Mouse (Mus musculus) heart, adult 18-20 months (tissue): Measurements from ENCODE around the gene Slc6a6. TPM values are rescaled to one million over a fixed set of nuclear protein-coding genes. Genes with fewer than 3 reads are reported as not detected.

ENCODE experiments used
- DNase-seq, 2 experiments: peaks; one replicate each; pipeline ENCODE4 v3.0.0; 2021 to 2022; ENCODE audit warnings: mixed read lengths in 1 of 2
- total RNA-seq, 2 experiments: library from RNA; stranded (reverse); gene quantifications; 2 replicates each; pipeline ENCODE4 v1.2.3; 2021

Slc6a6 gene
- total RNA-seq, 2 experiments from 2014 or later: 53.1 to 54.8 TPM

DNA sequence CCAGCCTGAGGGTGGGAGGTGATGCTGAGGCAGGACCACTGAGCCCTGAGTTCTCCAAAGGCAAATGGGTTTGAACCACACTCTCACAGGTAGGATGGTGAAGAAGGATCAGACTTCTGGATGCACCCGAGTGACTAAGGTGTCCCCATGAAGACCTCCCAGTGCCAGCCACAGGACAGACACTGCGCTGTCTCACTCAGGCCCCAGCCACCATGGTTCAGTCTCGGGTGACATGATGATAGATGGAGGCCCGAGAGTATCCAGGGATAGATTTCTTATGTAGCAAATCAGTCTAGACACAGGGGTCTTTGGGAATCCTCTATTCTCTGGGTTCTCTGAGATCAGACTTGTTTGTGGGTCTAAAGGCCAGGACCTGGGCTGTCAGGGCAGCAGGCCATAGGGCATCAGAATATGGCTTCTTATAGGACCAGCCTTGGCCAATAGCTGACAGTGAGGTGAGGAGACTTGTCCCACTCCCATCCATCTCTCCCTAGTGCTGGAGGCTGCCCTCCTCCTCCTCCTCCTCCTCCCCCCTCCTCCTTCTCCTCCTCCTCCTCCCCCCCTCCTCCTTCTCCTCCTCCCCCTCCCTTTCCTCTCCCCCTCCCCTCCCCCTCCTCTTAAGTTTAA, 36.8 kb downstream of the Slc6a6 start:
- no peak for DNase-seq

DNA sequence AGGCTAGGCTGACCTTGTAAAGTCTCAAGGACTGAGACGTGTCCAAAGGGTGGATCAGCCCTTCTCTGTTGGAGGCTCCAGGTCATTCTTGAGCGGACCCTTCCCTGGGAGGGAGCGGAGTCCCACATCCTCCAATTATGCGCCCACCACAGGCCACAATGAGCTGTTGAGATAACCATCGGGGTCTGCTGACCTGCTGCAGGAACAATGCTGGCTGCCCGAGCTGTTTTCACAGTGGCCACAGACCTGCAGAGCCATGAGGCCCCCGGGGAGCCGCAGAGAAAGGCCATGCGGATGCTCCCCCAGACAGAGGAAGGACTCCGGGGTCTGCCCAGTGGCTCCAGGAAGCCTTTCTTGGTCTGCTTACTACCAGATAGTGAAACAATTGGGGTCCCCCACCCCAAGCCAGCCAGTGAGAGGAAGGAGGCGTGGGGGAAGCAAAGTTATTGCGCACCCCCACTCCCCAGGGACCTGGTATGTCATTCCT, 37.4 kb downstream of the Slc6a6 start:
- peak; percentile 62 to 89 for DNase-seq

DNA sequence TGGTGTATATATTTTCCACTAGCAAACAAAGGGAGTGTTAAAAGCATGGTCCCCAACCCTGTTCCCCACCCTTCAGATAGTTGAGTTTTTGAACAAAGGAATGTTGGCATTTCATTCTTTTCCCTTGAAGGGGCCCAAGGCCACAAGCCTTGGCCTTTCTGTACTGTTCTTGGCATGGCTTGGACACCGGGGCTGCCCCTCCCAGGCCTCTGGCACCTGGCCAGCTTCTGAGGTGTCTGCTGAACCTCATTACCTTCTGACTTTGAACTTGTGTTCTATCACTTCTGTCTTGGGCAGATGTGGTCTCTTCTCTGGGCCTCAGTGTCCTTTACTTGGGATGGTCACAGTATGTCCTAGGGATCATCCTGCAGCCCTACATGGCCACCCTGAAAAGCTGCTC, 43.5 kb downstream of the Slc6a6 start:
- DNase-seq: peak; percentile 46 to 60

GRCm38 (mm10) chr6:91728939-91729619, 45.2 kb downstream of the Slc6a6 start:
- DNase-seq: peak in 1 of 2 experiments; percentile 36

DNA sequence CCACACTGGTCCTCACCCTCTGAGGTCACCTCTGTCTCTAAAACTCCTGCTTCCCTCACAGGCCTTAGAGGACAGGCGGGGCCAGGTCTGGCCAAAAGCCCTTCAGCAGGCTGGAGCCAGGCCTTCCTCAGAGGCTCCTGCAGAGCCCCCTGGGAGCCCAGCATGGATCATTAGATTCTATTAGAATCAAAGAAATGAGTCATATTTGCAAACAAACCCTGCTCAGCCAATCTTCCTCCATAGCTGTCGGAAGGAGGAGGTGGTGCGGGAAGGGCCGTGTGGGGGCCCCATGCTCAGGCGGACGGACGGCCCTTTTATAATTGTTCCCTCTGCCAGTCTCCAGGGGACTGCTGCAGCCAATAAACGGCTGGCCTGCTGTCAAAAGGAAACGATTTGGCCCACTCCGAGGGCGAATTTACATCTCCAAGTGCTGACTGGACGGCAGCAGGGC, 45.8 kb downstream of the Slc6a6 start:
- DNase-seq: peak; percentile 91 to 95

GRCm38 (mm10) chr6:91732138-91732537, 48.3 kb downstream of the Slc6a6 start:
- DNase-seq: peak in 1 of 2 experiments; percentile 31

GRCm38 (mm10) chr6:91736471-91736870, 52.6 kb downstream of the Slc6a6 start:
- DNase-seq: peak; percentile 70 to 87

- peak in 1 of 2 experiments; percentile 30 for DNase-seq
Measured at GRCm38 (mm10) chr6:91737451-91737850, 53.6 kb downstream of the Slc6a6 start.

DNA sequence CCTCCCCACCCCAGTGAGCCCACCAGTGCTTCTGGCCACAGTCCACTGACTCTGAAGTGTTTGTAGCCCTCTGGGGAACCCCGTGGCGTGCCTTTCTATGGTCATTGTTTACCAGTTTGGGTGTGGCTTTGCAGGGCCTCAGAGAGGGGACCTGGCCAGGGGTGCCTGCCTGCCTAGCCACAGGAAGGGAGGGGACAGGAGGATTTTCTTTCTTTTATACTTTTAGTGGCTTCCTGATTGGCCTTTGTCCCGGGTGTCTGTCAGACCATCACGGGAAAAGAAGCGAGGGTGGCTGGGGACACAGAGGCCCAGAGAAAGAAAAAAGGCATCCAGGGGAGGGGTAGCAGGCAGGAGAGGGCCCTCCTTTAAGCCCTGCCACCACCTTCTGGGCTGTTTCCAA, 54.2 kb downstream of the Slc6a6 start:
- peak; percentile 54 to 81 for DNase-seq

- peak; percentile 61 to 82 for DNase-seq
Measured at GRCm38 (mm10) chr6:91741046-91741445, 57.2 kb downstream of the Slc6a6 start.

DNA sequence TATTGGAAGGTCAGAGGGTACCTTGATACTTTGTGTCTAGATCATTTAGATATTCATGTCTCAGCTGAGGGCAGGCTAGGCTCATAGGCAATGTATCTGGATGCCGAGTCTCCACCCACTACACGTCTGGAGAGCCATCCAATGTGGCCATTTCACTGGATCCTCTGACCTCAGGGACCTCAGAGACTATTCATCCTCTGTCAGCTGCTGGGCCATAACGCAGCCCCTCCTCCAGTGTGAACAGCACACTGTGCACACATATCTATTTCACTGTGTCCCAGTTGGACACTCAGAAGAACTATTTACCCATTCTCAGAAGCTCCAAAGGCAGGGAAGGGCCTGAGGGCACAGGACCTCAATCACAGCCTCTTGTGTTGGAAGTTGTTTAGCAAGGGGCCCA, 58.6 kb downstream of the Slc6a6 start:
- no peak for DNase-seq

DNA sequence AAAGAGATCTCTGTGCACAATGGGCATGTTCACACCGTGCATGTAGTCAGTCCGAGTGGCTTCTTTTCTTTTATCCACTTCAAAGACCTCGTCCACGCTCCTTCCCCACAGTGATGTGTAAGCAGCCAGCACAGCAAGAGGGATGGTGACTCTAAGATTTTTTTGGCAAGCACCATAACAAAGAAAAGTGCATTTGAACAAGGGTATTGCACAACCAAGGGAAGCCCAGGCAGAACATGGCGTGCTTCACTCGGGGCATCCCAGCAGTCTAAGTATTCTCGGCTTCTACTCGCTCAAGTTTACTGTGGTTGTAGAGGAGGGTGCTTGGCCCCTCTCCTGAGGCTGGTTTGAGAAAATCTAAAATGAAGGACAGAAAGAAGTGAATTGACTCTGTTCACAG, 59.1 kb downstream of the Slc6a6 start:
- no peak for DNase-seq

- no peak for DNase-seq
Measured at GRCm38 (mm10) chr6:91743886-91744285, 60.0 kb downstream of the Slc6a6 start.

DNA sequence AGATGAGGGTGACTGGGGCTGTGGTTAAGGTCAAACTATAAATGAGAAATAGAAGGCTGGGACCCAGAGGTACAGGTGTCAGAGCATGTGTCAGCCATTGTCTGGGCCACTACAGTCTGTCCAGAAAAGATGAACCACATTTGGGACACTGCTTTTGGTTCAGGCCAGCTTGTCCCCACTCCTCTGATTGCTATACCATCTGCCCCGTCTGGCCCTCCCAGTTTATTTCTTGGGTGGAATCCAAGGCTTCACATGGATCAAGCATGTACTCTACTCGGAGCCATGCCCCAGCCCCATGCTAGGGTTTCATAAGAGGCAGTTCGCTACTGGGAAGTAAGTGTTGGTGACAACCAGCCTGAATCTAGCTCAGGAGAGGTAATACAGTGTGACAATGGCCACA, 61.4 kb downstream of the Slc6a6 start:
- no peak for DNase-seq

GRCm38 (mm10) chr6:91745947-91746582, 62.2 kb downstream of the Slc6a6 start:
- no peak for DNase-seq

DNA sequence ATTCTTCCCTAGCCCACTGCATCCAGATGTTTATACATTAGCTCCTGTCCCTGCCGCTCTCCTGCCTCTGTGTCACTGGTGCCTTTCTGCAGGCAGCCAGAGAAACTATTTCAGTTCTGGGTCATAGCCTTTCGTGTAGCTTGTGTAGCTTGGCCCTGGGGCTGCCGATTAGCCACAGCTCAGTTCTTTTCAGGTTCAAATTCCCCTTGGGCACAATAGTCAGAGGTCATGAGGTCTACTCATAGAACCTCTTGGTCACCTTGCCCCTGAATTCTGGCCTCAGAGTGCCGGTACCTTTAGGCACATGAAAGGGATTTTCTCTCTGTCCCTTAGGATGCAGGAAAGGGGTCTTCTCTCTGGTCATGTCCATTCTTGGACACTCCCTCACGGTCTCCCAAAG, 62.9 kb downstream of the Slc6a6 start:
- no peak for DNase-seq

DNA sequence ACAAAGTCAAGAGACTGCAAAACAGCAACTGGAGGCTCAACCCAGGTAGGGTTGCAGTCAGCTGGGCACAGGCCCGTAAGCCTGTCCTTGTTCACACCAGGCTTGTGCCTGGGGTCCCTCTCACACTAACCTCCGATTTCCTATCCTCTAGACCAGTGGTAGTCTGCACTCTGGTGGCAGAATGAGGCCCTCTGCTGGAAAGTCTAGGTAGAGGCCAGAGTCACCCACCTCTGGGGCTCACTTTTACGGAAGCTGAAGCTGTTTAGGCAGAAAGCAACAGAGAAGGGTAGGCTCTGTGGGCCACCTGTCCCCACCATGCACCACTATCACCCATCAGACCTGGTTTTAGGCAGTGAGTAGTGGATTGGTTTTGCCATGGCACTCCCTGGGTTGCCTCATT, 67.1 kb downstream of the Slc6a6 start:
- no peak for DNase-seq

GRCm38 (mm10) chr6:91752884-91753283, 69.0 kb downstream of the Slc6a6 start:
- DNase-seq: peak in 1 of 2 experiments; percentile 35

DNA sequence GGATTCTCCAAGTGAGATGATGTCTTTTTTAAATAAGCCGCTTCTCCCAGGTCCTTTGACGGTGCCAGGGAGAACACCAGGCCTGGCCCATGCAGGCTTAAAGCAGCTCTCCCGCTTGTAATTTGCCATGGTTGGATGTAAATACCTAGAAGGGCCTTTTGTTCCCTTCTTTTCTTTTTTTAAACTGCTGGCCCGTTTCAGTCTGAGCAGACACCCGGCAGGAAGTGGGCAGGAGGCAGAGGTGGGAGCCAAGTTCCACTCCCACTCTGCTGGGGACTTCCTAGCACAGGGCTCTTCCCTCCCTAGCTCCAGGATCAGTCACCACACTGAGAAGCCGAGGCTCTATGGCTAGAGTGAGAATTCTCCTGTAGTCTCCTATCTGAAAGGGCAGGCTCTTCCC, 70.2 kb downstream of the Slc6a6 start:
- DNase-seq: no peak

GRCm38 (mm10) chr6:91754845-91755244, 71.0 kb downstream of the Slc6a6 start:
- no peak for DNase-seq

DNA sequence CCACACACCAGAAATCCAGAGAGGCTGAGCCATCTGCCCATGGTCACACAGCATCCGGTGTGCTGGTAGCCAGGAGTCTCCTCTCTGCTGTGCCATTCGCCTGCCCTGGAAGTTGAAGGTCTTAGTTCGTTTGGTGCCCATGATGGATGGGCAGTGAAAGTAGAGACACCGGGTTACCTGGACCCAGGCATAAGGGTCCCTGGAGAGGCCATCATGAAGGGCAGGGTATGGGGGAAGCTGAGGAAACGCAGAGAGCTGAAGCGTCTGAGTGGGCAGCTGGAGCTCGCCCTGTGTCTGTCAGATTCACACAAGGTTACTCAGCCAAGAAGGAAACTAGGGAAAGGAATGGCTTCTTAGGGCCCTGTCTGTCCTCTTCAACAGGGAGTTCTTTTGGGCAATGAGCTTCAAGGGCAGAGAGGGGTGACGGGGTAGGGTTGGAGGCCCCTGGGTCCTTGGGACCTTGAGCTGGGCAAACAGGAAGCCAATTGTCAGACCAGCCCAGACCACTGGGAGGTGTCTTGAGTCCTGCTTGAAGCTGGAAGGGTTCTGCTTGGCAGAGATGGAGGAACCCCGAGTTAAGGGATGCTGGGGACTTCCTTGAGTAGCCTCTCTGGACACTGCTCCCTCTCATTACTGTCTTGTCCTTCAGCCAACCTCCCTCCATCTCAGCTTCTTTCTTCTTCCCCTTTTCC, 78.3 kb downstream of the Slc6a6 start:
- DNase-seq: no peak

- no peak for DNase-seq
Measured at GRCm38 (mm10) chr6:91767550-91767949, 83.7 kb downstream of the Slc6a6 start.

DNA sequence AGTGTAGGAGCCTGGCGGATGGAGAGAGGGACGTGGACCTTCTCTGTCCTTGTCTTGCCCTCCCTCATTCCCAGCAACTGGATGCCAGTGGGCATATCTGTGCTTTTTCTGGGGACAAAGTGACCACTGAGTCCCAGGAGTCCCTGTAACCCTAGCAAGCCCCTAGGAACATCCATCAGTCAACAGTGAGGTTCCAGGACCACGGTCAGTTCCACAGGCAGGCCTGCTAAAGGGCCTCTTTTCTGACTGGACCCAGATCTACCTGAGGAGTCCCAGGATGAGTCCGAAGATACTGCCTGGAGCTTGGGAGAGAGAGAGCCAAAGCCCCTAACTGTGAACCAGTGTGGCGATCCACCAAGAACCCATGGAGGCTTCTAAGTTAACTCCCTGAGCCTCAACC, 90.1 kb downstream of the Slc6a6 start:
- no peak for DNase-seq
